Mouse (Mus musculus): ENCODE data around the gene Sncb. TPM values are rescaled to one million over a fixed set of nuclear protein-coding genes. Genes with fewer than 3 reads are reported as not detected.

Gene Sncb
- polyA plus RNA-seq, 1 experiment from 2014 or later: not detected

DNA sequence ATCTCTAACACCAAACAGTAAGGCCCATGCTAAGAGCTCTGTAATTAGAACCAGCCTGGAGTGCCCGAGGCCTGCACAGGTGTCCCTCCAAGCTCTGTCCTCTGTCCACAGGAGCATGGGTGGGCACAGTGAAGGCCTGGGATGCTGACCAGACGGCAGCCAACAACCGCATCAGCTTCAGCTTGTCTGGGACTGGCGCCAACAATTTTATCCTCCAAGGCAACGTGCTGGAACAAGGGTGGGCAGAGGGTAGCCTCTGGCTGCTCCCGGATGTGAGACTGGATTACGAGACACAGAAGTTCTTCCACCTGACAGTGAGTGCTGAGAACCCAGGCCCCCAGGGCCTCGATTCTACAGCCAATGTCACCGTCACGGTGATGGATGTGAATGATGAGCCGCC lies 40.3 kb downstream of the Sncb start:
- Histone ChIP-seq H3K9me3 (ENCODE audit: control insufficient read depth, low read length) (no peaks in the 10 kb centered on the region), H3K4me1 (ENCODE audit: control insufficient read depth, insufficient read depth, low read length) (no peaks in the 10 kb centered on the region), H3K4me2 (ENCODE audit: low read depth, severe bottlenecking) (no peak overlapping the region), H3K4me3 (ENCODE audit: low read depth, low read length) (no peak overlapping the region), H3K9ac (ENCODE audit: low read length) (no peak overlapping the region), H3K27me3 (ENCODE audit: control insufficient read depth, insufficient read depth, low read length) (no peaks in the 10 kb centered on the region), H3K36me3 (ENCODE audit: control insufficient read depth, insufficient read depth, low read length) (no peaks in the 10 kb centered on the region), H3K27ac (replicated peaks; ENCODE audit: low read depth, low read length) (no peak overlapping the region)
- ATAC-seq (ENCODE audit: insufficient number of reproducible peaks, low FRiP score, low TSS enrichment, low read depth): no peak
- whole genome bisulfite sequencing: 69% methylated on average over 11 of the region's 11 CpGs
- no peak for DNase-seq (ENCODE audit: low spot score)

DNA sequence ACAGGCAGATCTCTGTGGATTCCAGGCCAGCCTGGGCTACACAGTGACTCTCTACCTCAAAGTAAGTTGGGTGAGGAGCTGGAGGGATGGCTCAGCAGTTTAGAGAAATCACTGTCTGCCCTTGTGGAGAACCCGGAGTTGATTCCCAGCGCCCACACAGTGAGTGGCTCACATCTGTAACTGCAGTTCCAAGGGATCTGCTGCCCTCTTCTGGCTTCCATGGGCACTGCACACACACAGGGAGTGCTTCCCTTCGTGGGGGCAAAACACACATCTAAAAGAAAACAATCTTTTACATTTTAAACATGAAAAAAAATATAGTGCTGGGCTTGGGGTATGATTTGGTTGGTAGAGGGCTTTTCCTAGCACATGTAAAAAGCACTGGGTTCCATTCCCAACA lies 43.3 kb downstream of the Sncb start:
- 95% methylated on average over 3 of the region's 3 CpGs for WGBS
- Histone ChIP-seq H3K9ac (ENCODE audit: low read length) (no peak overlapping the region), H3K36me3 (ENCODE audit: control insufficient read depth, insufficient read depth, low read length) (no peaks in the 10 kb centered on the region), H3K4me1 (ENCODE audit: control insufficient read depth, insufficient read depth, low read length) (no peaks in the 10 kb centered on the region), H3K9me3 (ENCODE audit: control insufficient read depth, low read length) (no peaks in the 10 kb centered on the region), H3K4me2 (ENCODE audit: low read depth, severe bottlenecking) (no peak overlapping the region), H3K27ac (replicated peaks; ENCODE audit: low read depth, low read length) (no peak overlapping the region), H3K4me3 (ENCODE audit: low read depth, low read length) (no peak overlapping the region), H3K27me3 (ENCODE audit: control insufficient read depth, insufficient read depth, low read length) (no peaks in the 10 kb centered on the region)
- ATAC-seq (ENCODE audit: insufficient number of reproducible peaks, low FRiP score, low TSS enrichment, low read depth) (no peak), DNase-seq (ENCODE audit: low spot score) (no peak)

DNA sequence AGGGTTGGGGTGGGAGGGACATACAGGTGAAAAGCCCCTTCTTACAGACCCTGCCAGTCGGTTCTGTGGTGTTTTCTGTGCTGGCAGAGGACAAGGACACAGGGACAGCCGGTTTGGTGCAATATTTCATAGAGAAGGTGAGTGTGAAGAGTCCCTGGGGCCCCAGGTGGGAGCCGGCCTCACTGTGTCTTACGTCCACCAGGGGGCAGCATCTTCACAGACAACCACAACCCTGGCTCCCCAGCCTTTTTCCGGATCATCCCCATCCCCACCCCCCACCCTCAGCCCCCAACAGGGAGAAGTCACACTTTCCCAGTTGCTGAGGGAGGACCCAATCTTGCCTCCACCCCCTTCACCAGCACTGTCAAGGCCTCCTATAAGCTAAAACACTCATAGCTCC lies 49.5 kb downstream of the Sncb start:
- Histone ChIP-seq H3K9ac (ENCODE audit: low read length) (no peak overlapping the region), H3K4me1 (ENCODE audit: control insufficient read depth, insufficient read depth, low read length) (no peaks in the 10 kb centered on the region), H3K4me3 (ENCODE audit: low read depth, low read length) (no peak overlapping the region), H3K27me3 (ENCODE audit: control insufficient read depth, insufficient read depth, low read length) (peaks cover 2% of the 10 kb centered on the region; the same call in 1 of the 2 replicates), H3K9me3 (ENCODE audit: control insufficient read depth, low read length) (no peaks in the 10 kb centered on the region), H3K4me2 (ENCODE audit: low read depth, severe bottlenecking) (no peak overlapping the region), H3K27ac (replicated peaks; ENCODE audit: low read depth, low read length) (no peak overlapping the region), H3K36me3 (ENCODE audit: control insufficient read depth, insufficient read depth, low read length) (no peaks in the 10 kb centered on the region)
- DNase-seq (ENCODE audit: low spot score): peak; percentile 52
- no peak for ATAC-seq (ENCODE audit: insufficient number of reproducible peaks, low FRiP score, low TSS enrichment, low read depth)
- WGBS: 4% methylated on average over 5 of the region's 5 CpGs

DNA sequence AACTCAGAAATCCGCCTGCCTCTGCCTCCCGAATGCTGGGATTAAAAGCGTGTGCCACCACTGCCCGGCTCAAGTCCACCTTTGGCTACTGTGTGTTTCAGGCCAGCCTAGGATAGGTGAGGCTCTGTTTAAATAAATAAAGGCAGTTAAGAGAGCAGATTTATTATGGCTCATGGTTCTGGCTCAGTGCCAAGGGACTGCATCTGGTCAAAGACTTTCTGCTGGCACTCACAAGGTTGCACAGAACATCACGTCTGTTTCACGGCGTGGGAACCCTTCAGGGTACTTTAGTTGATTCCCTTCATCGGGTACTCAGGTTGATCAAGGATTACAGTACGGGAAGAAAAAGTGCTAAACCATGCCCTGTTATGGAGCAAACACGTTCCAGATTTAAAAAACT lies 51.4 kb downstream of the Sncb start:
- 80% methylated on average over 10 of the region's 10 CpGs for WGBS
- Histone ChIP-seq H3K9ac (ENCODE audit: low read length) (no peak overlapping the region), H3K4me2 (ENCODE audit: low read depth, severe bottlenecking) (no peak overlapping the region), H3K27ac (replicated peaks; ENCODE audit: low read depth, low read length) (no peak overlapping the region), H3K4me1 (ENCODE audit: control insufficient read depth, insufficient read depth, low read length) (no peaks in the 10 kb centered on the region), H3K4me3 (ENCODE audit: low read depth, low read length) (no peak overlapping the region), H3K36me3 (ENCODE audit: control insufficient read depth, insufficient read depth, low read length) (no peaks in the 10 kb centered on the region), H3K27me3 (ENCODE audit: control insufficient read depth, insufficient read depth, low read length) (peaks cover 2% of the 10 kb centered on the region; the same call in 1 of the 2 replicates), H3K9me3 (ENCODE audit: control insufficient read depth, low read length) (no peaks in the 10 kb centered on the region)
- ATAC-seq (ENCODE audit: insufficient number of reproducible peaks, low FRiP score, low TSS enrichment, low read depth): no peak
- DNase-seq (ENCODE audit: low spot score): no peak

DNA sequence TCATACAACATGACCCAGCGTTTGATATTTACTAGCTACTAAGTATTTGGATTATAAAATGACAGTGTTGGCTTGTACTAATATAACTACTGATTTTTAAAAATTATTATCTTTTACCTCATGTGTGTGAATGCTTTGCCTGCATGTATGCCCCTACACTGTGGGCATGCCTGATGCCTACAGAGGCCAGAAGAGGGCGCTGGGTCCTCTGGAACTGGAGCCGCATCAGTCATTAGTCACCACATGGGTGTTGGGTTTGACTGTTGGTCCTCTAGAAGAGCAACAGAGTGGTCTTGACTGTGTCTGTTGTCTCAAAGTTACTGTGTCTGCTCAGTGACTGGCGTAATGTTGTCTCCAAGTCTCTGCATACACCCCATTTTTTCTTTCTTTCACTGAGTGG lies 52.0 kb downstream of the Sncb start:
- DNase-seq (ENCODE audit: low spot score): no peak
- H3K27ac ChIP-seq (replicated peaks; ENCODE audit: low read depth, low read length): no peak overlapping the region
- WGBS: 43% methylated on average over 4 of the region's 4 CpGs

DNA sequence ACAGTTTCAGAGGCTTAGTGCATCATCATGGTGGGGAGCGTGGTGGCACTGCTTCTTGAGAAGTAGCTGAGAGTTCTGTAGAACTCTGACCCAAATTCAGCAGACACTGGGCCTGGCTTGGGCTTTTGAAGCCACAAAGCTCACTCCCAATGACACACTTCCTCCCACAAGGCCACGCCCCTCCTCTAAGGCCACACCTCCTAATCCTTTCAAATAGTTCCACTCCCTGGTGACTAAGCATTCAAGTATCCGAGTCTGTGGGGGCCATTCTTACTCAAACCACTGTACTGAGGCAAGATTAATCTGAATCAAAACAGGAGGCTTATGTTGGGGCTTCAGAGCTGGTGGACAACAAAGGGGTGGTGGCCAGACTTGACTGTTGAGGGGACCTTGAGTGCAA lies 55.5 kb downstream of the Sncb start:
- Histone ChIP-seq H3K9ac (ENCODE audit: low read length) (no peak overlapping the region), H3K4me2 (ENCODE audit: low read depth, severe bottlenecking) (no peak overlapping the region), H3K36me3 (ENCODE audit: control insufficient read depth, insufficient read depth, low read length) (no peaks in the 10 kb centered on the region), H3K9me3 (ENCODE audit: control insufficient read depth, low read length) (no peaks in the 10 kb centered on the region; the same call in 1 of the 2 replicates), H3K4me1 (ENCODE audit: control insufficient read depth, insufficient read depth, low read length) (no peaks in the 10 kb centered on the region), H3K4me3 (ENCODE audit: low read depth, low read length) (no peak overlapping the region), H3K27me3 (ENCODE audit: control insufficient read depth, insufficient read depth, low read length) (no peaks in the 10 kb centered on the region; the same call in 1 of the 2 replicates), H3K27ac (replicated peaks; ENCODE audit: low read depth, low read length) (no peak overlapping the region)
- DNase-seq (ENCODE audit: low spot score): no peak
- WGBS: 84% methylated on average over 3 of the region's 3 CpGs
- no peak for ATAC-seq (ENCODE audit: insufficient number of reproducible peaks, low FRiP score, low TSS enrichment, low read depth)

More for the DNA sequence above, 52.0 kb downstream of the Sncb start:
- Histone ChIP-seq H3K4me3 (ENCODE audit: low read depth, low read length) (no peak overlapping the region), H3K9me3 (ENCODE audit: control insufficient read depth, low read length) (no peaks in the 10 kb centered on the region; the same call in 1 of the 2 replicates), H3K27me3 (ENCODE audit: control insufficient read depth, insufficient read depth, low read length) (peaks cover 2% of the 10 kb centered on the region; the same call in 1 of the 2 replicates), H3K36me3 (ENCODE audit: control insufficient read depth, insufficient read depth, low read length) (no peaks in the 10 kb centered on the region), H3K9ac (ENCODE audit: low read length) (no peak overlapping the region), H3K4me1 (ENCODE audit: control insufficient read depth, insufficient read depth, low read length) (no peaks in the 10 kb centered on the region), H3K4me2 (ENCODE audit: low read depth, severe bottlenecking) (no peak overlapping the region)
- no peak for ATAC-seq (ENCODE audit: insufficient number of reproducible peaks, low FRiP score, low TSS enrichment, low read depth)

Other genes with a start within 250 kb of the Sncb start
- gene 4833439L19Rik, start 201.2 kb downstream of the Sncb start, polyA plus RNA-seq (2014; fragmentation: Nextera tagmentation; extraction: Ambion mirVana): 184 and 185 TPM in 2 replicates
- gene Arl10, start 191.6 kb downstream of the Sncb start, polyA plus RNA-seq (2014; fragmentation: Nextera tagmentation; extraction: Ambion mirVana): 27.1 and 29.7 TPM in 2 replicates
- gene Nop16, start 176.5 kb downstream of the Sncb start, polyA plus RNA-seq (2014; fragmentation: Nextera tagmentation; extraction: Ambion mirVana): 95.6 and 99.7 TPM in 2 replicates
- 155 and 157 TPM in 2 replicates for gene Higd2a, start 176.4 kb downstream of the Sncb start, polyA plus RNA-seq (2014; fragmentation: Nextera tagmentation; extraction: Ambion mirVana)
- 12.3 and 13.0 TPM in 2 replicates for gene Cltb, start 155.3 kb downstream of the Sncb start, polyA plus RNA-seq (2014; fragmentation: Nextera tagmentation; extraction: Ambion mirVana)
- 95.7 and 99.2 TPM in 2 replicates for gene Faf2, start 144.8 kb downstream of the Sncb start, polyA plus RNA-seq (2014; fragmentation: Nextera tagmentation; extraction: Ambion mirVana)
- 94.8 and 101 TPM in 2 replicates for gene Rnf44, start 72.7 kb downstream of the Sncb start, polyA plus RNA-seq (2014; fragmentation: Nextera tagmentation; extraction: Ambion mirVana)
- not detected in 2 replicates for gene Cdhr2, start 65.1 kb downstream of the Sncb start, polyA plus RNA-seq (2014; fragmentation: Nextera tagmentation; extraction: Ambion mirVana)
- 0.55 and 0.68 TPM in 2 replicates for gene Gprin1, start 16.7 kb downstream of the Sncb start, polyA plus RNA-seq (2014; fragmentation: Nextera tagmentation; extraction: Ambion mirVana)
- gene Eif4e1b, start 17.4 kb upstream of the Sncb start, polyA plus RNA-seq (2014; fragmentation: Nextera tagmentation; extraction: Ambion mirVana): not detected in 2 replicates
- gene Tspan17, start 22.8 kb upstream of the Sncb start, polyA plus RNA-seq (2014; fragmentation: Nextera tagmentation; extraction: Ambion mirVana): 1.7 and 1.8 TPM in 2 replicates
- 0.71 and 0.79 TPM in 2 replicates for gene Unc5a, start 182.8 kb upstream of the Sncb start, polyA plus RNA-seq (2014; fragmentation: Nextera tagmentation; extraction: Ambion mirVana)

All from limb, embryonic 11.5 days (tissue).